Comparison of ENCODE assay signal across 30 mouse cellular contexts in the genomic region with DNA sequence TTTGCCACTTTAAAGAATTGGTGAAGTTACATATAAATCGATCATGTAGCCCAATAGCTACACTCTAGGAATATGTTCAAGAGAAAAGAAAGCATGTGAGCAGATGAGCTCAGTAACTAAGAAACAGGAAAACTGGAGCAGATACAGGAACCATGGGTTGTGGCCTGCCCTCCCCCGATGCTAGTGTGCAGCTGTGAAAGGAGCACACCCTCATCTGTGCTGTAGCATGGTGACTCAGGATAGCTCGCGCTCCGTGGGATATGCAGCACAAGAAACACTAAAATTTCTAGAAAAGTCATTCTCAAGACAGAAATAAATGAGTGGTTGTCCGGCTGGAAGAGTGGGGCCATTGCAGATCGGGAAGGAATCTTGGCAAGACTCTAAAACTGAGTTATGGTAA. TPM values are rescaled to one million over a fixed set of nuclear protein-coding genes. Genes with fewer than 3 reads are reported as not detected.
"Had no signal": no experiment of that assay in that cellular context is flagged by ENCODE, and none has a peak within 500 bp of the region (broad histone marks: within the 10 kb centered on the region; RNA-seq: fewer than 3 reads in every experiment).

No protein-coding gene starts in this region.

- ATAC-seq: intestine, postnatal 0 days; liver, embryonic 12.5 days; midbrain, embryonic 15.5 days had no signal

- H3K9me3 ChIP-seq: limb, embryonic 10.5 days; liver, embryonic 12.5 days; liver, embryonic 15.5 days; lung, embryonic 15.5 days; midbrain, embryonic 15.5 days had no signal

- DNase-seq: kidney, adult 2 months; kidney, postnatal 25 days; layer of hippocampus, adult 9-11 months; liver; lung, adult 18-20 months; lung, postnatal 10 days; lung, postnatal 36 days; retina, postnatal 1 day; thymus, adult 2 months; thymus, postnatal 14 days had no signal

- H3K4me1 ChIP-seq: limb, embryonic 10.5 days; limb, embryonic 13.5 days; lung, embryonic 15.5 days; midbrain, embryonic 12.5 days had no signal

- H3K4me3 ChIP-seq: layer of hippocampus, adult 2 months; limb, embryonic 10.5 days; limb, embryonic 13.5 days; liver, embryonic 12.5 days; liver, embryonic 15.5 days; lung, embryonic 15.5 days; midbrain, embryonic 12.5 days; midbrain, embryonic 15.5 days; neural tube, embryonic 13.5 days had no signal

- H3K27ac ChIP-seq: kidney, postnatal 0 days; layer of hippocampus, adult 2 months; limb, embryonic 10.5 days; limb, embryonic 13.5 days; lung, embryonic 15.5 days; midbrain, embryonic 12.5 days; midbrain, embryonic 15.5 days; neural tube, embryonic 13.5 days had no signal

- H3K27me3 ChIP-seq: limb, embryonic 13.5 days; liver, embryonic 12.5 days; liver, embryonic 15.5 days; lung, embryonic 15.5 days; midbrain, embryonic 12.5 days; midbrain, embryonic 15.5 days; neural tube, embryonic 13.5 days had no signal

- H3K4me2 ChIP-seq: limb, embryonic 13.5 days; liver, embryonic 12.5 days; liver, embryonic 15.5 days; lung, embryonic 15.5 days; midbrain, embryonic 12.5 days; midbrain, embryonic 15.5 days; neural tube, embryonic 13.5 days had no signal

- H3K9ac ChIP-seq: limb, embryonic 13.5 days; liver, embryonic 12.5 days; liver, embryonic 15.5 days; lung, embryonic 15.5 days; midbrain, embryonic 12.5 days; midbrain, embryonic 15.5 days; neural tube, embryonic 13.5 days had no signal

RNA-seq across cellular contexts. Expression of gene Olfr1373, which starts 28.2 kb away (rescaled TPM):
- total RNA-seq: layer of hippocampus, adult 2 months; layer of hippocampus, postnatal 25 days; left cerebral cortex, adult 18-20 months; left cerebral cortex, postnatal 25 days; neutrophil, adult 5-6 weeks had no signal
- polyA plus RNA-seq: intestine, postnatal 0 days; kidney, adult 2 months; kidney, embryonic 14.5 days; kidney, postnatal 0 days; large intestine, adult 2 months; limb, embryonic 10.5 days; limb, embryonic 13.5 days; liver, embryonic 12.5 days; liver, embryonic 15.5 days; lung, embryonic 15.5 days; midbrain, embryonic 12.5 days; midbrain, embryonic 15.5 days; neural tube, embryonic 13.5 days; small intestine, adult 2 months; spleen, adult 2 months; stomach, embryonic 16.5 days; thymus, adult 2 months had no signal
